Mouse (Mus musculus) regulatory T cell (primary cell): ENCODE results near the gene Gdpd1.
"Not testable (repeated sequence)": the region's sequence is repeated elsewhere in the genome, so short reads cannot be mapped to it uniquely, and the experiment has no call there.

ENCODE experiments used
- in situ Hi-C: fragments of 300-600 bp; cut with MboI, MseI; formaldehyde crosslinking; loops from one replicate; pipeline ENCODE4 v1.15.1; 2025; ENCODE audit warnings: high pct_unique_total_duplicates

Gdpd1 gene

DNA sequence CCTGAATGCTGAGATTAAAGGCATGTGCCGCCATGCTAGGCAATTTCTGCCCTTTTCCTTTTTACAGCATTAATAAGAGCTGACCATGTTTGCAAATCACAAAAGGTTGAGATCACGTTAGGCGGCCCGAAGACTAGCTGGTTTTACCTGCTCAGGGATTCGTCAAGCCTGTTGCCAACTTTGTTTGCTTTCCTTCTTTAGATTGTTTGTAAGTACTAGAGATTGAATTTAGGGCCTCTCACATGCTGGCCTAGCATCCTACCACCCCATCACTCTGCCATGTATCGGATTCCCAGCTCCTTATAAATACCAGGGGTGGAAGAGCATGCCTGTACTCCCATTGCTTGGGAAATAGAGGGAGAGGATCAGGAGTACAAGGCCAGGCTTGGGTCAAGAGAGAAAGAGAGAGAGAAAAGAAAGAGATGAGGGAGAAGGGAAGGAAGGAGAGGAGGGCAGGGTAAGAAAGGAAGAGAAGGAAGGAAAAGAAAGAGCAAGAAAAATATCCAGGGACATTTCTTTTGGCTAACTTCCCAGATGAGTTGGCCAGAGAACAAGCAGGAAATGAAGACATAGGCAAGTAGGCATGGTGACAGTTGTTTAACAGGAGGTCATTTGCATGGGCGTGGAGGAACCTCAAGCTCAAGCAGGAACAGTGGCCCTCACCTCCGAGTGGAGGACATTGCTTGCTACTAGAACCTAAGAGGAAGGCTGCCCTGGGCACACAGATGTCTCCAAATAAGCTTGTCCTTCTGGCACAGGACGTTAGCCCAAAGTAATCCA, 47.6 kb downstream of the Gdpd1 start:
- in situ Hi-C loops, result no loop called here

- in situ Hi-C loops, result no loop called here
These were observed 48.5 kb downstream of the Gdpd1 start for GRCm38 (mm10) chr11:87025351-87025750.

GRCm38 (mm10) chr11:87023240-87023639, 50.6 kb downstream of the Gdpd1 start:
- in situ Hi-C loops, result not testable (repeated sequence)

DNA sequence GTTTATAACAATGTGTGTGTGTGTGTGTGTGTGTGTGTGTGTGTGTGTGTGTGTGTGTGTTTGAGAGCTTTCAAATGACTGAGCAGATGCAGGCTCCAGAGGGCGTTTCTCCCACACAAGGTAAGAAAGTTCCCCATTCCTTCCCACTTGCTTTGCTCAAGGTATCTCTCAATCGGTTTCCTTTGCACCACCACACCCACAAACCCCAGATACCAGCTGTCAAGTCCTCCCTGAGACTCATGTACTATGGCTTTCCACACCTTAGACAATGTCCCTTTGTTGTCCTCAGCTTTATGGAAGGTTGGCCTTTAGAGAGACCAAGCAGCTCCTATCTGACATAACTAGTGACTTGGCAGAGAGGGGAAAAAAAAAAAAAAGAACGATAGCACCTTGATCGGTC, 51.1 kb downstream of the Gdpd1 start:
- in situ Hi-C loops, result no loop called here

DNA sequence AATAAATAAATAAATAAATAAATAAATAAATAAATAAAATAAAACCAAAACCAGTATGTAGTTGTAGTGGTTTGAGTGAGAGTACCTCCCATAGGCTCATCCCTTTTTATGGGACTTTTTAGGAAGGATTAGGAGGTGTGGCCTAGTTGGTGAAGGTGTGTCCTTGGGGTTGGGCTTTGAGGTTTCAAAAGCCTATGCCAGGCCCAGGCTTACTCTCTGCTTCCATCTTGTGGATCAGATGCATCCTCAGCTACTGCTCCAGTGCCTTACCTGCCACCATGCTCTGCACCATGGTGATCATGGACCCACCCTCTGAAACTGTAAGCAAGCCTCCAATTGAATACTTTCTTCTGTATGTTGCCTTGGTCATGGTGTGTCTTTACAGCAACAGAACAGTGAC, 52.3 kb downstream of the Gdpd1 start:
- in situ Hi-C loops, result no loop called here

DNA sequence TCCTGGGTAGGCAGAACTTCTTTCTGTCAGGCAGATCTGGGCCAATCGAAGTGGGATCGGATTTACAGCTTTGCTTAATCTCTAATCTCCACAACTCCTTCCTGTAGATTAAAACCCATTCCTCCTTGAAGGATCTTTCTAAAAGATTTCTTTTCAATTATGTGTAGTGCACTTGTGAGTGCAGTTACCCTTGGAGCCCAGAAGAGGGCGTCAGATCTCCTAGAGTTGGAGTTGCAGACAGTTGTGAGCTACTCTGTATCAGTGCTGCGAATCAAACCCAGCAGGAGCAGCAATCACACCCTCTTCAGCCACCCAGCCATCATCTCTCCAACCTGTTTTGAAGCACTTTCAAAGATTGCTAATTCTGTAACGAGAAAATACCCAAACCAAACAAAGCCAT, 53.4 kb downstream of the Gdpd1 start:
- in situ Hi-C loops, result no loop called here

DNA sequence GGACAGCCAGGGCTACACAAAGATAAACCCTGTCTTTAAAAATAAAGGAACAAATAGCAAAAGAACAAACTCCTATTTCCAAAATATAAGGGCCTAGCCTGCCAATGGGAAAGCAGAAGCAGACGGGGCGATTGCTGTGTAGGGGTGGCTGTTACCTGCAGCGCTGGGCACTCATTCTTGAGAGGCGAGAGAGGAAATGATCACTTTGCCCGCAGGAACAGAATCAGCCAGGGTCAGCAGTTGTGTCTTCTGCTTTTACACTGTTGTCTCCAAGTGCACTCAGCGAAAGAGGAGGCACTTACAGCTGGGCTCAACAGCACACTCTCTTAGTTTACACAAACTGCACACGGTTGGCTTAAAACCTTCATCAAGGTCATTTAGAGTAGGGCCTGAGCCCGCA, 54.4 kb downstream of the Gdpd1 start:
- in situ Hi-C loops, result no loop called here

DNA sequence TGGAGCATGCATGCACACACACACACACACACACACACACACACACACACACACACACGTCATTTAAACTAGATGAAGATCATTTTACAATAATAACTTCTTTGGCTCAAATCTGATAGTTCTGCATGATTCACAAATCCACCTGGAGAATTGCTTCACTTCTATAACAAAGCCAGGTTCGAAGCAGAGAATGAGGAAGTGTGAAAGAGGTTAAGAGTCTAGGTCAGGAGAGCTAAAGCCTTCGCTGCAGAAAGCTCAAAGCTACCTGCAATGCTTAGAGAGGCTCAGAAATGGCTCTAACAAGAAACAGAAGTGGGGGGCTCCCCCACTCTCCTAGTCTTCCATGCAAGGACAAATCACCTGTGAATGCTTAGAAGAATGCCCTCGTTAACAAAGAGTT, 55.8 kb downstream of the Gdpd1 start:
- in situ Hi-C loops, result no loop called here

DNA sequence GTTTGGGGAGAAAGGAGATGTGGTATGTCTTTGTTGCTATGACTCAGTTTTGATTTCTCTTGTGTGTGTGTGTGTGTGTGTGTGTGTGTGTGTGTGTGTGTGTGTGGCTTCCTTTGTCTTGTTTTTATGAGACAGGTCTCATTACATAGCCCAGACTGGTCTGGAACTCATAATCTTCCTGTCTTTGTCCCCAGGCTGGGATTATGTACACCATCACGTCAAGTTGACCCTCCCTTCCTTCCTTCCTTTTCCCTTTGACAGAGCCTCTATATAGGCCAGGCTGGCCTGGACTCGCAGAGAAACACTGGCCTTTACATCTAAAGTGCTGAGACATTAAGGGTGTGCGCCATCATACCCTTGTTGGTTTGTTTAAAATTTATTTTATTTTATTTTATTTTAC, 58.2 kb downstream of the Gdpd1 start:
- in situ Hi-C loops, result no loop called here

- in situ Hi-C loops, result no loop called here
These were observed 63.4 kb downstream of the Gdpd1 start for GRCm38 (mm10) chr11:87010476-87010875.

DNA sequence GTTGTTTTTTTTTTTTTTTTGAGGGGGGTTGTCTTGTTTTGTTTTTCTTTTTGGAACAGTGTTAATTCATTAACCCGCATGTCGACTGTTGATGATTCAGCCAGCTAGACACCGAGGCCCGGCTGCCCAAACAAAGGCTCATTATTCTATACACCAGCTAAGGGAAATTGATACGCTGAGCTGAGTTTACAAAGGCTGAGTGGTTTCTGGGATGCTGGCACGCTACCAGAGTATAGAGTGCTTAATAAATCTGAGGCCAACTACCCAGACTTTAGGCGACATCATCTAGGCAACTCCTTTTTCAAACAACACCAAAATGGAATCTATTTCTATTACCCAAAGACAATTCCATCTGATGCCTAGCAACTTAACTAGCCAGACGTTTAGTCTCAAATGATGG, 66.5 kb downstream of the Gdpd1 start:
- in situ Hi-C loops, result no loop called here

DNA sequence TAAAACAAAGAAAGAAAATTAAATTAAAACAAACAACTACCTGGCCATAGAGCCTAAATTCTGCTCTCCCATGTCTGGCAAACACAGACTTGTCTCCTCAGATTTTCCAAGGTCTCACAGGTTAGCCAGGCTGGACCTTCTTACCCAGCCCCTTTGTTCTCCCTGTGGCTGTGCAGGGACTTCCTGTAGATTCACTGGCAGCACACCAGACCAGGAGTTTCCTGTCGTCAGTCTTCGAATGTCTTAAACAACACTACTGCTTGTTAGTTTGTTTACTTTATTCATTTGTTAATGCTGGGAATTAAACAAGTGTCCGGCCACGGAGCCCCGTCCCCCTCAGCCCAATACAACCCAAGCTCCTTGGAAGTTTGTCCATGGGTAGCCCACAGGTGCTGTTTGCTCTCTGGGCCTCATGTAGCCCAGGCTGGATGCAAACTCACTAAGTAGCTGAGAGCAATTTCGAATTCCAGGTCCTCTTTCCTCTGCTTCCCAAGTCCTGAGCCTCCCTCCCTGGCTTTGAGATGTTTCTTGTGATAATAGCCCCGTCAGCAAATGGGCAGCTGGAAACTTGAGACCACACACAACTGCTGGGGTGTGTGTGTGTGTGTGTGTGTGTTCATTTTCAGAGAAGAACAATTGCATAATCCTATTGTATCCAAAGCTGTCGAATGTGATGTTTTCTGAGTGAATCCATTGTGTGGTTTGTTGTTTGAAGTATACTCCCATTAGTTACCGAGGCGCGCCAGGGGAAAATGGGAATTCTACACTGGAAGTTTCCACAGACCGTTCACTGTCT, 68.7 kb downstream of the Gdpd1 start:
- in situ Hi-C loops, result loop anchor here (5.0 kb wide), 1 partner anchor 103 kb away; no protein-coding TSS in a partner anchor

DNA sequence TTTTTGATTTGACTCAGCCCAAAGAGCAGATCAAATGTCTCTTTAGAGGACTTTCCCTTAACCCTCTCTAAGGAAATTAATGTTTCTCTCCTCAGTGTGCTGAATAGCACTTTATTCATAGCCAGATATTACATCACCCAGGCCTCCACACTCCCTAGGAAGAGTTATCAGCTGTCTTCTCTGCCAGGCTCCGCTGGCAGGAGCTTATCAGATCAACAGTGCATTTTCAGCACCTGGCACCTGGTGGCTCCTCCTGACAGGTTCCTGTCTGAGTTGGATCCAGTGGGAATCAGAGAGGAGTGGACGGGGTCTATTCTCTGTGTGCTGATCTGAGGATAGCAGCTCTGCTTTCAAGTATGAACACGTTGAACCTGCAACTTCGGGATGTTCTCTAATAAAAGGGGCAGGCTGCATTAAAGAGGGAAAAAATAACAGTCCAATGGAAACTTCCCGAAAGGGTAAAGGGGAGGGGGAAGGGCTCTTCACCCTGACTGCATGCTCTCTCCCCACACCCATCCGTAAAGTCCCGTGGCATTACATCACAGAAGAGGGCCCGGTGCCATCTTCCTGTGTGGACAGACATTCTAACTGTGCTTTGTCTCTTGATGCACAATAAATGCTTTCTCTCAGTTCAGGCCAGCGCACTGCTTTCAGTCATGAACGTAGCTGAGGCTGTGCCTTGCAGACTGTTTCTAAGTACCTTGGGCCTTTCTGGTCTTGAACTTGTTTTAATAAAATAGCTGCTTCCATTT, 71.6 kb downstream of the Gdpd1 start:
- in situ Hi-C loops, result loop anchor here (5.0 kb wide), 1 partner anchor 100 kb away; no protein-coding TSS in a partner anchor

GRCm38 (mm10) chr11:87001217-87001616, 72.6 kb downstream of the Gdpd1 start:
- in situ Hi-C loops, result loop anchor here (5.0 kb wide), 1 partner anchor 99 kb away; no protein-coding TSS in a partner anchor

GRCm38 (mm10) chr11:86996266-86996665, 77.6 kb downstream of the Gdpd1 start:
- in situ Hi-C loops, result no loop called here

- in situ Hi-C loops, result no loop called here
These were observed 78.1 kb downstream of the Gdpd1 start for GRCm38 (mm10) chr11:86995625-86996221.

DNA sequence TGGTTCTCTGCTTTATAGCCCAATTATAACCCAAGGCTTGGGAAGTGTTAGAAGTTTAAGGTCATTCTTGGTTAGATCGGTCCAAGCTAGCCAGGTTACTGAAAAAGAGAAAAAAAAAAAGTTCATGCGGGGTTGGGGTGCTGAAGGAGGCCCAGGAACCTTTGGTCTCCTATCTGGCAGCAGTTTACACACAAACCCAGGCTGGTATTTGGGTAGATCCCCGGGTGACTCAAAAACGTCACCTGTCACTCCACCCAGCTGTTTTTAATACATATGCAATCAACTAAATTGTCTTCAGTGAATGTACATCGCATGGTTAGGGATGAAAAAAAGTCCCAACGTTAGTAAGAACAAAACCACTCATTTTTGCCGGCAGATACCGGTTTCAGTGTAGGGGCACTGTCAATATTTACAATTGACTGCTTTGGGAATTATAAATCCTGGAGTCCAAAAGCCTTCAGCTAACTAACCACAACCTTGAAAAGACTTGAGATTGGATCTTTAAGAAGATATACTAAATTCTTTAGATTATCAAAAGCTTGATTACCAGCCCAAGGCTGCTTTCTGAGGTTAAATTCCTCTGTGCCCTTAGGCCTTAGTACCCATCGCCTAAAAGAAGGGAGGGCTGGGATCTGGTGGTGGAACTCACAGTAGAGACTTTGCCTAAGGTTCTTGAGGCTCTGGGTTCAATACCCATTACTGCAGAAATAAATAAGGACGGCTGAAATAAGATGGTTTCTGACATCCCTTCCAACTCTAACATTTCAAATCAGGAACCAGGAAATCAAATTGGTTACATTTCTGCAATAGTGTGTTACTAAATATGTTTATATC, 78.9 kb downstream of the Gdpd1 start:
- in situ Hi-C loops, result no loop called here

DNA sequence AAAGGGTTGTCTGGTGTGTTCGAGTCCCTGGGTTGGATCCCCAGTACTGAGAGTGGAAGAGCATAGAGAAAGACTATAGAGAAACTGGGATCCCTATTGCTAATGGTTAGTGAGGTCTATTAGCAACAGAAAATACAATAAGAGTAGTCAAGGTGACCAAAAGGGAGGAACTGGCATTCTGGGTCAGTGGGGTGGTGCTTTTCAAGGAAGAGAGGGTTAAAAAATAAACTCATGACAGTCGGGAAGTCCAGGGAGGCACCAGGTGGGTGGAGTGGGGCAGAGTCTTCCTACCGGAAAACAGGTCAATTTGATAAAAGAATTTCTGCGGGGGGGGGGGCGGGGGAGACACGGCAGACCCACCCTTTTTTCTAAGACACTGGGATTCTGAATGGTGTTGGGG, 79.5 kb downstream of the Gdpd1 start:
- in situ Hi-C loops, result no loop called here

DNA sequence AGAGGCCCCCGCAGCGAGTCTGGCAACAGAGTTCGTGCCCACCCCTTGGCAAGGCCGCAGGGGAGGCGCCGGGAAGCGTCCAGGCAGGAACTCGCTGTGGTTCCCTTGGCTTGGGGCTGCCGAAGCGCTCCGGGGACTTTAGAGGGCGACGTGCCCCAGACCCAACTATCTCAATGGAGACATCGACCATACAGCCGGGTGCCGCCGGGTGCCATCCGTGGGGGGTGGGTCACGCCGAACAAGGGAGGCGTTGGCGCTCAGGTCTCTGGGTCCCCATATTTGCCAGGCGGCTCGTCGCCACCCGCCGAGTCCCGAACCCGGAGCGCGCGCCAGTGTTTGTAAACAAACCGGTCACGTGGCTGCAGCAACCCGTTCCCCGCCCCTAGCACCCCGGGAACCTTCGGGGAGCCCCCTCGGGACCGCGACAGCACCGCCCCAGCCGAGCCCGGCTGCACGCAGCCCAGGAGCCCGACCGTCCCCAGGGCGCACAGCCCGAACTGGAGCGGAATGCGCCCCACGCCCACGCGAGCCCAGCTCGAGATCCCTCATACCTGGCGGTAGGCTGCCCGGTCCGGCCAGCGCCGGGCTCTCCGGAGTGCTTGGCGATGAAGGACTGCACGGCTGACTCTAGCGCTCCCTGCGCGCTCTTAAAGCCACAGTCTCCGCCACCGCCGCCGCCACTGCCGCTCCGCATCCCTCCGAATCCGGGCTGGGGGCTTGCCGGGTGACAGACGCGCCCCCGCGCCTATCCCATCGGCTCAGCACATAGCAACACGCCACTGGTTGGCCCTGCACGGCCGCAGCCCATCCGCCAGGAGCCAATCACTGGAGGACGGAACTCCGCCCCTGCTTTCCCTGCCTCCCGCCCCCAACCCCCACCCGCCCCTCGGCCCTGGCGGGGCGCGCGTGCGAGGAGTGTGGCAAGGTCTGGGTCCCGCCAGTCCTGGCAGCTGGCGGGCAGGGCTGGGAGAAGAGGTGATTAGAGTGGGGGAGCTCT, 80.5 kb downstream of the Gdpd1 start, which contains the start of gene Ypel2:
Ypel2 (minus strand) TSS at position 667 of the 997 bp plus-strand sequence.
- in situ Hi-C loops, result no loop called here
